Mouse (Mus musculus): Measurements from ENCODE around the gene Gpr89. TPM values are rescaled to one million over a fixed set of nuclear protein-coding genes. Genes with fewer than 3 reads are reported as not detected.

Gene Gpr89
- polyA plus RNA-seq, 1 experiment from 2014 or later = 19.1 TPM

GRCm38 (mm10) chr3:96821581-96821980 is 83.6 kb downstream of the Gpr89 start:
- H3K36me3 ChIP-seq (ENCODE audit: control insufficient read depth, insufficient read depth) = no peaks in the 10 kb centered on the region
- H3K27ac ChIP-seq (ENCODE audit: low read length) = no peak overlapping the region
- WGBS (ENCODE audit: insufficient replicate concordance) = 67% methylated on average over 4 of the region's 4 CpGs
- no peak overlapping the region for H3K9ac ChIP-seq (ENCODE audit: low read depth, low read length)
- ATAC-seq (ENCODE audit: low read depth) = no peak
- H3K4me1 ChIP-seq (ENCODE audit: control insufficient read depth, low read depth, low read length) = no peaks in the 10 kb centered on the region
- no peak overlapping the region for H3K4me2 ChIP-seq (ENCODE audit: low read depth, low read length)
- H3K27me3 ChIP-seq (ENCODE audit: control insufficient read depth, insufficient read depth, low read depth, low read length) = no peaks in the 10 kb centered on the region
- H3K4me3 ChIP-seq (ENCODE audit: low read depth, low read length) = no peak overlapping the region
- no peaks in the 10 kb centered on the region for H3K9me3 ChIP-seq (replicated peaks; ENCODE audit: control insufficient read depth, low read length)

DNA sequence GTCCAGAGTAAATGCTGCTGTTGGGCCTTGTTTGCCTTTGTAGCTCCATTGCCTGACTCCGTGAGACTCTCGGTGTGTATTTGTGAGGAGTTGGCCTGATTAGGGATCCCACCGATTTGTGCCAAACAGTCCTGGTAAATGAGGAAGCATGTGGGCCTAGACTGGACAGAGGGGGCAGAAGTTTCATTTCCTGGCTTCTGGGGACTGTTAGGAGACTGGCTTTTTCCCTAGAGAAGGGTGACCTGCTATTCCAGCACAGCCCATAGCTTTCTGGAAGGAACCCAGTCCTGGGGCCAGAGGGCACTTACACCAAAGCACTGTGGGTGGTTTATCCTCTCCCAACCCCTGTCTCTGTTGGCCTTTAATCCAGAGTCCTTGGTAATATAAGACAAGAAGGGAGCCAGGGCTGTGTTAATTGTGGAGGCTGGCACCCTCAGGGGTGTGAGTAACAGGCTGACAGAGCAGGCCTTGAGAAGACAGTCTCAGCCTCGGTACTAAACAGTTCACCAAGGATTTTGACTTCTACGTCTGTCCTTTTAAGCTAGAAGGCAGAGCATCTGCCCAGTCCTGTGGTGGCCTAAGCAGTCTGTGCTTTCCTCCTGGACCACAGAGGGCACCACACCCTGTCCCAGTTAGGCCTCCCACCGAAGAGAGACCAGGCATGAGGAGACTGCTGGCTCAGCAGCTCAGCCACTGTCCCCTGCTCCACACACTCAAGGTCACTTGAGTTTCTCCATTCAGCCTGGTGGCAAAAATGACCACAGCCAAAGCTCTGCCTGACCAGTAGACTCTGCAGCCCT is 84.8 kb downstream of the Gpr89 start:
- Histone ChIP-seq H3K36me3 (ENCODE audit: control insufficient read depth, insufficient read depth) (no peaks in the 10 kb centered on the region), H3K9me3 (replicated peaks; ENCODE audit: control insufficient read depth, low read length) (no peaks in the 10 kb centered on the region), H3K4me3 (ENCODE audit: low read depth, low read length) (no peak overlapping the region), H3K4me2 (ENCODE audit: low read depth, low read length) (no peak overlapping the region), H3K9ac (ENCODE audit: low read depth, low read length) (no peak overlapping the region), H3K27me3 (ENCODE audit: control insufficient read depth, insufficient read depth, low read depth, low read length) (no peaks in the 10 kb centered on the region), H3K4me1 (ENCODE audit: control insufficient read depth, low read depth, low read length) (no peaks in the 10 kb centered on the region), H3K27ac (ENCODE audit: low read length) (no peak overlapping the region)
- 50% methylated on average over 6 of the region's 6 CpGs for WGBS (ENCODE audit: insufficient replicate concordance)
- no peak for ATAC-seq (ENCODE audit: low read depth)

Other genes with a start within 250 kb of the Gpr89 start
- 0.22 and 0.28 TPM in 2 replicates for gene Ankrd35, start 235.2 kb downstream of the Gpr89 start, polyA plus RNA-seq (2015; fragmentation: Nextera tagmentation; extraction: Ambion mirVana)
- 5.7 and 7.2 TPM in 2 replicates for gene Pias3, start 209.0 kb downstream of the Gpr89 start, polyA plus RNA-seq (2015; fragmentation: Nextera tagmentation; extraction: Ambion mirVana)
- 0.62 and 0.81 TPM in 2 replicates for gene Nudt17, start 196.8 kb downstream of the Gpr89 start, polyA plus RNA-seq (2015; fragmentation: Nextera tagmentation; extraction: Ambion mirVana)
- gene Polr3c, start 177.7 kb downstream of the Gpr89 start, polyA plus RNA-seq (2015; fragmentation: Nextera tagmentation; extraction: Ambion mirVana) = 19.4 and 19.5 TPM in 2 replicates
- 24.9 and 28.5 TPM in 2 replicates for gene Rnf115, start 177.7 kb downstream of the Gpr89 start, polyA plus RNA-seq (2015; fragmentation: Nextera tagmentation; extraction: Ambion mirVana)
- gene Pdzk1, start 76.1 kb downstream of the Gpr89 start, polyA plus RNA-seq (2015; fragmentation: Nextera tagmentation; extraction: Ambion mirVana) = 30.3 and 33.5 TPM in 2 replicates
- 0.22 and 0.27 TPM in 2 replicates for gene Cd160, start 76.0 kb downstream of the Gpr89 start, polyA plus RNA-seq (2015; fragmentation: Nextera tagmentation; extraction: Ambion mirVana)
- 2.9 and 3.0 TPM in 2 replicates for gene Gja5, start 653 bp downstream of the Gpr89 start, polyA plus RNA-seq (2015; fragmentation: Nextera tagmentation; extraction: Ambion mirVana)
- gene Gja8, start 20.7 kb upstream of the Gpr89 start, polyA plus RNA-seq (2015; fragmentation: Nextera tagmentation; extraction: Ambion mirVana) = not detected in 2 replicates

Measured in liver, embryonic 16.5 days (tissue).